Mouse (Mus musculus): ENCODE data around the gene Rasgef1b. TPM values are rescaled to one million over a fixed set of nuclear protein-coding genes. Genes with fewer than 3 reads are reported as not detected.

The Rasgef1b gene
- 1.9 and 3.4 TPM in 2 replicates for polyA plus RNA-seq (2012; ENCODE audit: low replicate concordance)

DNA sequence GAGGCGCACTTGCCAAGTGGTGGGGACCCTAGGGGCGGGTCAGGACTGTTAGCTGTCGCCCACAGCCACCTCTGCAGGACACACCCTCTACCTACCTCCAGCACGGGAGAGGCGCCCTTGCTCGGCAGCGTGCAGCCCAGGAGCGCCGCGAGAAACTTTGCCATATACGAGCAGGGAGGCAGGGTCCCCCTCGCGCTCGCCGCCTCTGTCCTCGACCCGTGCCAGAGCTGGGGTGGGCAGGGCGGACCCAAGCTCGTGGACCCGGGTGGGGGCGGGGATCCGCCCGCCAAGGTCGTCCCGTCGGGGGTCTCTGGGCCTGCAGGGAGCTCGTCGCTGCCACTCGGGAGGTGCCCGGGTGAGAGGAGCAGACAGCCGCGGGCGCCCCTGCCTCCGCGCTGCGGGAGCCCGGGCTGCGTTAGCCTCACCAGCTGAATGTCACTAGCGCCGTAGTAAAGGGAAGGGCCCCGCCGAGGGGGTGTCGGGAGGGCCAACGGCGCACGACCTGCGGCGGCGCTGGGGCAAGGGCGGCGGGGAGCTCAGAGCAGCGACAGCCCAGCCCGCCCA, at the start of gene Rasgef1b:
TSS of gene Rasgef1b (minus strand) at position 417 of the 564 bp plus-strand sequence.

Other genes with a start within 250 kb of the Rasgef1b start
- gene Vamp9, start 177.2 kb upstream of the Rasgef1b start, polyA plus RNA-seq (2012; ENCODE audit: low replicate concordance): not detected in 2 replicates
- 191 and 431 TPM in 2 replicates for gene Hnrnpd, start 249.9 kb upstream of the Rasgef1b start, polyA plus RNA-seq (2012; ENCODE audit: low replicate concordance)
- 8.6 and 15.1 TPM in 2 replicates for gene 4930524J08Rik, start 250.0 kb upstream of the Rasgef1b start, polyA plus RNA-seq (2012; ENCODE audit: low replicate concordance)

All from leukemia stem cell, adult 10-12 weeks (primary cell).